13 mouse cellular contexts compared by ENCODE assay signal in genomic region chr13:56168403-56168781, GRCm38 (mm10). TPM values are rescaled to one million over a fixed set of nuclear protein-coding genes. Genes with fewer than 3 reads are reported as not detected.
A peak's percentile ranks its signal among the peaks of the same experiment; 100 is the strongest.
DNase-seq lines count a peak whose midpoint lies in the region; ATAC-seq lines count a peak whose summit lies in the region.
"Had no signal": no experiment of that assay in that cellular context is flagged by ENCODE, and none has a peak within 500 bp of the region (broad histone marks: within the 10 kb centered on the region; RNA-seq: fewer than 3 reads in every experiment).

No protein-coding gene starts in this region.

- H3K9ac ChIP-seq in forebrain, embryonic 16.5 days (replicated peaks; ENCODE audit: low read depth, low read length), result no peak overlapping the region
- H3K9ac ChIP-seq in forebrain, embryonic 13.5 days, result no peak overlapping the region
- H3K9ac ChIP-seq in midbrain, embryonic 11.5 days (ENCODE audit: low read length), result no peak overlapping the region
- H3K9ac ChIP-seq in intestine, embryonic 16.5 days (ENCODE audit: low read depth, low read length), result no peak overlapping the region
- H3K9ac ChIP-seq: liver, embryonic 13.5 days had no signal

- H3K4me3 ChIP-seq in forebrain, embryonic 16.5 days (replicated peaks; ENCODE audit: low read length), result no peak overlapping the region
- H3K4me3 ChIP-seq in forebrain, embryonic 13.5 days, result no peak overlapping the region
- no peak overlapping the region for H3K4me3 ChIP-seq in midbrain, embryonic 10.5 days
- H3K4me3 ChIP-seq in midbrain, embryonic 11.5 days (ENCODE audit: low read depth, low read length), result no peak overlapping the region
- no peak overlapping the region for H3K4me3 ChIP-seq in intestine, embryonic 16.5 days (ENCODE audit: low read length)
- H3K4me3 ChIP-seq: layer of hippocampus, adult 2 months; liver, embryonic 13.5 days; megakaryocyte, embryonic 14.5 days had no signal

- no peaks in the 10 kb centered on the region for H3K9me3 ChIP-seq in forebrain, embryonic 16.5 days (ENCODE audit: control insufficient read depth, low read length)
- no peaks in the 10 kb centered on the region for H3K9me3 ChIP-seq in forebrain, embryonic 13.5 days (replicated peaks)
- no peaks in the 10 kb centered on the region for H3K9me3 ChIP-seq in midbrain, embryonic 10.5 days (replicated peaks)
- no peaks in the 10 kb centered on the region for H3K9me3 ChIP-seq in midbrain, embryonic 11.5 days (ENCODE audit: control insufficient read depth, low read length)
- H3K9me3 ChIP-seq in intestine, embryonic 16.5 days (ENCODE audit: control insufficient read depth, low read length), result no peaks in the 10 kb centered on the region
- H3K9me3 ChIP-seq: liver, embryonic 13.5 days; megakaryocyte, embryonic 14.5 days had no signal

- WGBS in forebrain, embryonic 16.5 days, result 35% methylated on average over 3 of the region's 3 CpGs
- WGBS in forebrain, embryonic 13.5 days, result 33% methylated on average over 3 of the region's 3 CpGs
- 65% methylated on average over 3 of the region's 3 CpGs for WGBS in midbrain, embryonic 10.5 days
- WGBS in midbrain, embryonic 11.5 days, result 58% methylated on average over 3 of the region's 3 CpGs
- WGBS in intestine, embryonic 16.5 days, result 45% methylated on average over 3 of the region's 3 CpGs

- H3K27ac ChIP-seq in forebrain, embryonic 16.5 days (ENCODE audit: low read length), result no peak overlapping the region
- H3K27ac ChIP-seq in forebrain, embryonic 13.5 days, result no peak overlapping the region
- H3K27ac ChIP-seq in midbrain, embryonic 10.5 days (replicated peaks), result peak overlapping the region; percentile 63
- H3K27ac ChIP-seq in midbrain, embryonic 11.5 days (ENCODE audit: low read depth, low read length), result no peak overlapping the region
- H3K27ac ChIP-seq in intestine, embryonic 16.5 days (ENCODE audit: low read length), result peak overlapping the region; percentile 64
- H3K27ac ChIP-seq: layer of hippocampus, adult 2 months; liver, embryonic 13.5 days had no signal

- no peaks in the 10 kb centered on the region for H3K36me3 ChIP-seq in forebrain, embryonic 16.5 days (ENCODE audit: control insufficient read depth, insufficient read depth)
- no peaks in the 10 kb centered on the region for H3K36me3 ChIP-seq in forebrain, embryonic 13.5 days (ENCODE audit: poor library complexity, severe bottlenecking)
- H3K36me3 ChIP-seq in midbrain, embryonic 10.5 days, result no peaks in the 10 kb centered on the region
- no peaks in the 10 kb centered on the region for H3K36me3 ChIP-seq in midbrain, embryonic 11.5 days (ENCODE audit: control insufficient read depth, insufficient read depth, low read length)
- H3K36me3 ChIP-seq in intestine, embryonic 16.5 days (ENCODE audit: control insufficient read depth, insufficient read depth, low read length), result no peaks in the 10 kb centered on the region
- H3K36me3 ChIP-seq: liver, embryonic 13.5 days had no signal

- ATAC-seq in forebrain, embryonic 16.5 days, result peak; percentile 33; the same call in 1 of the 2 replicates
- no peak for ATAC-seq in forebrain, embryonic 13.5 days
- ATAC-seq in midbrain, embryonic 11.5 days (ENCODE audit: low FRiP score), result no peak; the same call in 1 of the 2 replicates
- peak; percentile 15; the same call in 1 of the 2 replicates for ATAC-seq in intestine, embryonic 16.5 days

- DNase-seq in midbrain, embryonic 10.5 days (ENCODE audit: low spot score), result no peak
- DNase-seq in midbrain, embryonic 11.5 days (ENCODE audit: low spot score, missing footprints), result no peak
- DNase-seq in retina, postnatal 1 day, result peak; percentile 19
- no peak for DNase-seq in c-Kit-positive CD71-positive TER-119-positive erythroid progenitor cells, embryonic 14.5 days (ENCODE audit: low spot score)
- no peak for DNase-seq in urinary bladder, adult 2 months (ENCODE audit: low spot score)
- DNase-seq: adrenal gland, postnatal 10 days; cerebellum, adult 8-10 months; liver, embryonic 13.5 days had no signal

- no peaks in the 10 kb centered on the region for H3K27me3 ChIP-seq in forebrain, embryonic 16.5 days (replicated peaks; ENCODE audit: control insufficient read depth, insufficient read depth, low read length)
- H3K27me3 ChIP-seq in forebrain, embryonic 13.5 days, result 0 out of 2 replicates have a peak, but pooled peaks cover 3% of the 10 kb centered on the region
- no peaks in the 10 kb centered on the region; the same call in 1 of the 2 replicates for H3K27me3 ChIP-seq in midbrain, embryonic 10.5 days (ENCODE audit: low read depth, poor library complexity, severe bottlenecking)
- H3K27me3 ChIP-seq in midbrain, embryonic 11.5 days (ENCODE audit: control insufficient read depth, insufficient read depth, low read length), result no peaks in the 10 kb centered on the region
- no peaks in the 10 kb centered on the region for H3K27me3 ChIP-seq in intestine, embryonic 16.5 days (replicated peaks; ENCODE audit: control insufficient read depth, insufficient read depth, low read length)
- H3K27me3 ChIP-seq: liver, embryonic 13.5 days had no signal

- H3K4me1 ChIP-seq in forebrain, embryonic 16.5 days (replicated peaks; ENCODE audit: control insufficient read depth, insufficient read depth, low read length), result peaks cover 6% of the 10 kb centered on the region; the same call in 1 of the 2 replicates
- peaks cover 5% of the 10 kb centered on the region for H3K4me1 ChIP-seq in forebrain, embryonic 13.5 days
- peaks cover 20% of the 10 kb centered on the region for H3K4me1 ChIP-seq in midbrain, embryonic 10.5 days
- H3K4me1 ChIP-seq in midbrain, embryonic 11.5 days (ENCODE audit: control insufficient read depth, insufficient read depth, low read length), result peaks cover 2% of the 10 kb centered on the region; the same call in 1 of the 2 replicates
- peaks cover 23% of the 10 kb centered on the region for H3K4me1 ChIP-seq in intestine, embryonic 16.5 days (ENCODE audit: control insufficient read depth, insufficient read depth, low read length)

- no peak overlapping the region for H3K4me2 ChIP-seq in forebrain, embryonic 16.5 days (ENCODE audit: low read length)
- no peak overlapping the region for H3K4me2 ChIP-seq in forebrain, embryonic 13.5 days
- no peak overlapping the region for H3K4me2 ChIP-seq in midbrain, embryonic 11.5 days
- no peak overlapping the region for H3K4me2 ChIP-seq in intestine, embryonic 16.5 days (ENCODE audit: low read depth, low read length)
- H3K4me2 ChIP-seq: liver, embryonic 13.5 days had no signal

RNA-seq across cellular contexts. Expression of gene Tifab, which starts 10.3 kb away (rescaled TPM):
- polyA plus RNA-seq in forebrain, embryonic 16.5 days (2015; fragmentation: Nextera tagmentation; extraction: Ambion mirVana), result 0.91 and 1.2 TPM in 2 replicates
- polyA plus RNA-seq in forebrain, embryonic 13.5 days (2015; fragmentation: Nextera tagmentation; extraction: Ambion mirVana), result 0.52 and 0.53 TPM in 2 replicates
- polyA plus RNA-seq in midbrain, embryonic 10.5 days (2016; fragmentation: Nextera tagmentation; extraction: Ambion mirVana), result 1.4 and 1.6 TPM in 2 replicates
- 0.43 and 0.60 TPM in 2 replicates for polyA plus RNA-seq in midbrain, embryonic 11.5 days (2014; fragmentation: Nextera tagmentation; extraction: Ambion mirVana)
- 4.8 and 4.9 TPM in 2 replicates for polyA plus RNA-seq in intestine, embryonic 16.5 days (2015; fragmentation: Nextera tagmentation; extraction: Ambion mirVana)
- polyA plus RNA-seq in urinary bladder, adult 2 months (2012; rRNA removed), result 1.9 and 3.4 TPM in 2 replicates

RNA-seq across cellular contexts. Expression of gene H2afy, which starts 32.2 kb away (rescaled TPM):
- polyA plus RNA-seq in forebrain, embryonic 16.5 days (2015; fragmentation: Nextera tagmentation; extraction: Ambion mirVana), result 370 and 392 TPM in 2 replicates
- polyA plus RNA-seq in forebrain, embryonic 13.5 days (2015; fragmentation: Nextera tagmentation; extraction: Ambion mirVana), result 545 and 548 TPM in 2 replicates
- 526 and 546 TPM in 2 replicates for polyA plus RNA-seq in midbrain, embryonic 10.5 days (2016; fragmentation: Nextera tagmentation; extraction: Ambion mirVana)
- polyA plus RNA-seq in midbrain, embryonic 11.5 days (2014; fragmentation: Nextera tagmentation; extraction: Ambion mirVana), result 677 and 693 TPM in 2 replicates
- 235 and 246 TPM in 2 replicates for polyA plus RNA-seq in intestine, embryonic 16.5 days (2015; fragmentation: Nextera tagmentation; extraction: Ambion mirVana)
- 141 and 146 TPM in 2 replicates for polyA plus RNA-seq in urinary bladder, adult 2 months (2012; rRNA removed)

Comparison
In these comparisons a context has a peak if more than half of its experiments do, and no peak if none do; other contexts are left out.
1. ATAC-seq: peak in forebrain, embryonic 16.5 days (single experiment) and intestine, embryonic 16.5 days (single experiment); none in forebrain, embryonic 13.5 days (single experiment) and midbrain, embryonic 11.5 days (single experiment).
2. H3K27ac ChIP-seq: peak in midbrain, embryonic 10.5 days (single experiment) and intestine, embryonic 16.5 days (single experiment); none in forebrain, embryonic 16.5 days (single experiment), forebrain, embryonic 13.5 days (single experiment) and midbrain, embryonic 11.5 days (single experiment).